Mouse (Mus musculus) myocyte (in vitro differentiated cells): ENCODE data around the gene Ccdc146. TPM values are rescaled to one million over a fixed set of nuclear protein-coding genes. Genes with fewer than 3 reads are reported as not detected.
"Not testable (repeated sequence)": the region's sequence is repeated elsewhere in the genome, so short reads cannot be mapped to it uniquely, and the experiment has no call there.

ENCODE experiments used
- H3K27me3 ChIP-seq: one replicate; pipeline ENCODE4 v1.6.1; 2011; ENCODE audit not compliant: control insufficient read depth, insufficient read depth, insufficient read length
- H3K36me3 ChIP-seq: one replicate; pipeline ENCODE4 v1.6.1; 2011; ENCODE audit not compliant: control insufficient read depth, insufficient read depth
- H3K4me2 ChIP-seq: one replicate; pipeline ENCODE4 v1.6.1; 2011; ENCODE audit warnings: low read depth, control low read depth
- H3K4me3 ChIP-seq: one replicate; pipeline ENCODE4 v1.5.1; 2011; ENCODE audit warnings: mild to moderate bottlenecking, control low read depth, moderate library complexity
- H3K79me2 ChIP-seq: one replicate; pipeline ENCODE4 v1.6.1; 2011; ENCODE audit not compliant: control insufficient read depth, insufficient read depth
- H3ac ChIP-seq: one replicate; pipeline ENCODE4 v1.6.1; 2011; ENCODE audit not compliant: control insufficient read depth, insufficient read length
- CEBPB ChIP-seq: IDR thresholded peaks from 2 replicates; pipeline ENCODE4 v1.6.1; 2011; ENCODE audit warnings: mild to moderate bottlenecking, moderate library complexity; ENCODE audit not compliant: poor library complexity, insufficient read depth, severe bottlenecking
- E2F4 ChIP-seq: IDR thresholded peaks from one replicate; pipeline ENCODE4 v1.6.1; 2011; ENCODE audit warnings: mild to moderate bottlenecking, control low read depth, moderate library complexity; ENCODE audit not compliant: insufficient read depth
- MYOD1 ChIP-seq, 3 experiments: IDR thresholded peaks; one replicate each; pipeline ENCODE4 v1.6.1; 2011; ENCODE audit warnings: control low read depth in 2 of 3, low read depth in 2 of 3, mild to moderate bottlenecking in 2 of 3, moderate library complexity in 1 of 3; ENCODE audit not compliant: insufficient read length in 2 of 3, control insufficient read depth in 1 of 3
- MYOG ChIP-seq, 3 experiments: IDR thresholded peaks; one replicate each; pipeline ENCODE4 v1.6.1; 2011; ENCODE audit warnings: control low read depth in 2 of 3, low read depth in 2 of 3, mild to moderate bottlenecking in 2 of 3; ENCODE audit not compliant: insufficient read length in 2 of 3, control insufficient read depth in 1 of 3, insufficient read depth in 1 of 3
- POLR2A ChIP-seq: IDR thresholded peaks from one replicate; pipeline ENCODE4 v1.6.1; 2011; ENCODE audit warnings: low read depth, mild to moderate bottlenecking, control low read depth, moderate library complexity; ENCODE audit not compliant: insufficient read length
- POLR2AphosphoS2 ChIP-seq: IDR thresholded peaks from one replicate; pipeline ENCODE4 v1.6.1; 2011; ENCODE audit warnings: low read depth, control low read depth; ENCODE audit not compliant: insufficient read length
- REST ChIP-seq: IDR thresholded peaks from one replicate; pipeline ENCODE4 v1.6.1; 2011; ENCODE audit warnings: mild to moderate bottlenecking, control low read depth, moderate library complexity; ENCODE audit not compliant: insufficient read depth, insufficient read length
- SRF ChIP-seq: IDR thresholded peaks from one replicate; pipeline ENCODE4 v1.6.1; 2011; ENCODE audit warnings: low read depth; ENCODE audit not compliant: control insufficient read depth, insufficient read length
- TCF12 ChIP-seq: IDR thresholded peaks from one replicate; pipeline ENCODE4 v1.6.1; 2011; ENCODE audit warnings: mild to moderate bottlenecking, control low read depth; ENCODE audit not compliant: poor library complexity, insufficient read depth, severe bottlenecking
- TCF3 ChIP-seq: IDR thresholded peaks from one replicate; pipeline ENCODE4 v1.6.1; 2011; ENCODE audit warnings: low read depth, control low read depth; ENCODE audit not compliant: insufficient read length
- USF1 ChIP-seq: IDR thresholded peaks from one replicate; pipeline ENCODE4 v1.6.1; 2011; ENCODE audit warnings: low read depth, mild to moderate bottlenecking, control low read depth, moderate library complexity
- polyA plus RNA-seq: library from polyadenylated mRNA; unstranded; fragments of >200 nt; fragmentation: generic; extraction: Trizol; gene quantifications from one replicate; pipeline ENCODE4 v1.2.1, GENCODE M21; 2012; ENCODE audit warnings: missing spikeins

Ccdc146 gene
- polyA plus RNA-seq, 1 experiment: not detected

- TF ChIP-seq TCF12: no peak
- TF ChIP-seq CEBPB: no peak
- TF ChIP-seq E2F4: no peak
- no peak for TF ChIP-seq REST
- no peak for TF ChIP-seq SRF
- TF ChIP-seq MYOD1 (IDR thresholded peaks at IDR 0.05; ENCODE audit: control insufficient read depth in 1 of 3, insufficient read length in 2 of 3, low read depth in 2 of 3): no peak
- no peak overlapping the region for H3K4me3 ChIP-seq
- no peaks in the 10 kb centered on the region for H3K79me2 ChIP-seq
- no peaks in the 10 kb centered on the region for H3K36me3 ChIP-seq
- H3K27me3 ChIP-seq: no peaks in the 10 kb centered on the region
- no peak overlapping the region for H3K4me2 ChIP-seq
- H3ac ChIP-seq: no peak overlapping the region
Measured at GRCm38 (mm10) chr5:21290594-21290993, 133.9 kb downstream of the Ccdc146 start.

GRCm38 (mm10) chr5:21288658-21289435, 135.6 kb downstream of the Ccdc146 start:
- Histone ChIP-seq H3K79me2 (no peaks in the 10 kb centered on the region), H3K27me3 (no peaks in the 10 kb centered on the region), H3ac (no peak overlapping the region), H3K4me3 (no peak overlapping the region), H3K4me2 (no peak overlapping the region), H3K36me3 (no peaks in the 10 kb centered on the region)
- no peak for TF ChIP-seq MYOD1 (IDR thresholded peaks at IDR 0.05; ENCODE audit: control insufficient read depth in 1 of 3, insufficient read length in 2 of 3, low read depth in 2 of 3)

GRCm38 (mm10) chr5:21283356-21284062, 141.0 kb downstream of the Ccdc146 start:
- H3K4me2 ChIP-seq: peak overlapping the region; percentile 1
- peak; percentile 87 for TF ChIP-seq USF1
- TF ChIP-seq SRF: no peak
- H3K79me2 ChIP-seq: no peaks in the 10 kb centered on the region
- H3K27me3 ChIP-seq: no peaks in the 10 kb centered on the region
- H3K4me3 ChIP-seq: no peak overlapping the region
- no peak overlapping the region for H3ac ChIP-seq
- no peaks in the 10 kb centered on the region for H3K36me3 ChIP-seq

- not testable (repeated sequence) for H3ac ChIP-seq, H3K4me3 ChIP-seq, H3K36me3 ChIP-seq, H3K4me2 ChIP-seq, H3K79me2 ChIP-seq, H3K27me3 ChIP-seq
Measured at GRCm38 (mm10) chr5:21277685-21278084, 146.8 kb downstream of the Ccdc146 start.

GRCm38 (mm10) chr5:21271386-21272354, 152.8 kb downstream of the Ccdc146 start:
- Histone ChIP-seq H3K4me2 (peak overlapping the region; percentile 35), H3K4me3 (no peak overlapping the region), H3K27me3 (no peaks in the 10 kb centered on the region), H3K36me3 (no peaks in the 10 kb centered on the region), H3K79me2 (no peaks in the 10 kb centered on the region), H3ac (no peak overlapping the region)
- TF ChIP-seq MYOD1 (IDR thresholded peaks at IDR 0.05; ENCODE audit: control insufficient read depth in 1 of 3, insufficient read length in 2 of 3, low read depth in 2 of 3) (peak in 1 of 3 experiments; percentile 1), CEBPB (no peak)

- Histone ChIP-seq H3K4me2 (peak overlapping the region; percentile 35), H3K79me2 (no peaks in the 10 kb centered on the region), H3K36me3 (no peaks in the 10 kb centered on the region), H3K27me3 (no peaks in the 10 kb centered on the region), H3K4me3 (no peak overlapping the region), H3ac (no peak overlapping the region)
- TF ChIP-seq TCF3: no peak
- TF ChIP-seq MYOD1 (IDR thresholded peaks at IDR 0.05; ENCODE audit: control insufficient read depth in 1 of 3, insufficient read length in 2 of 3, low read depth in 2 of 3): no peak
- TF ChIP-seq CEBPB: no peak
- TF ChIP-seq POLR2AphosphoS2: no peak
- no peak for TF ChIP-seq POLR2A
- TF ChIP-seq TCF12: no peak
- TF ChIP-seq MYOG (IDR thresholded peaks at IDR 0.05; ENCODE audit: control insufficient read depth in 1 of 3, insufficient read depth in 1 of 3, insufficient read length in 2 of 3, low read depth in 2 of 3): no peak
- no peak for TF ChIP-seq USF1
Measured at GRCm38 (mm10) chr5:21270756-21271155, 153.7 kb downstream of the Ccdc146 start.
